Mouse (Mus musculus): ENCODE results near the gene Gm10570. TPM values are rescaled to one million over a fixed set of nuclear protein-coding genes. Genes with fewer than 3 reads are reported as not detected.

Gm10570 gene
- polyA plus RNA-seq, 2 experiments: 0.08 TPM; not detected in 1

DNA sequence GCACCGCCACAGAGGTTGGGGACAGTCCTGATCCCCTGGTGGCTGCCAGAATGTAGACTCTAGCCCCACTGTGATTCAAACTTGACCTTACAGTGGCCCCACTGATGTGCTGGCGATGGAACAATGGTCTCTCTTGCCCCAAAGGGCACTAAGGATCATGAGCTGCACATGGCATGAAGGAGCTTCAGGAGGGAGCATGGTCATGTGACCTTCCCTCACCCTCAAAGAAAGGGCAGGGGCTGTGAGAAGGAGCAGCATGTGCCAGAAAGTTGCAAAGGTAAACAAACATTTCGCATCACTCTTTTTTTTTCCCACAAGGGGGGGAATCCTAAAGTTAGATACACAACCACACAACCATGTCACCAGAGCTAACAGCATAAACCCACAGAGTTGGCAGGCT is 9.6 kb upstream of the Gm10570 start:
- H3K9me3 ChIP-seq (ENCODE audit: control insufficient read depth, low read length): no peaks in the 10 kb centered on the region
- H3K36me3 ChIP-seq (replicated peaks; ENCODE audit: control insufficient read depth, insufficient read depth, low read depth): peaks cover 2% of the 10 kb centered on the region; the same call in 1 of the 2 replicates
- no peak for TF ChIP-seq EP300 (IDR thresholded peaks at IDR 0.05; ENCODE audit: low read depth)
- TF ChIP-seq CTCF (IDR thresholded peaks at IDR 0.05; ENCODE audit: low read depth): no peak
- H3K4me3 ChIP-seq (ENCODE audit: insufficient read depth in 1 of 2, low read depth in 2 of 2, low read length in 2 of 2): no peak overlapping the region
- no peak for DNase-seq (ENCODE audit: low read depth in 3 of 3, low spot score in 3 of 3)
- 82% methylated on average over 3 of the region's 3 CpGs for WGBS (ENCODE audit: insufficient replicate concordance)
- no peak overlapping the region for H3K9ac ChIP-seq (replicated peaks)
- no peak overlapping the region for H3K27ac ChIP-seq
- H3K27me3 ChIP-seq (ENCODE audit: control insufficient read depth, insufficient read depth, low read length): no peaks in the 10 kb centered on the region
- H3K4me1 ChIP-seq (replicated peaks; ENCODE audit: control insufficient read depth in 2 of 2, insufficient read depth in 2 of 2, low read length in 1 of 2): peaks cover 6 to 8% of the 10 kb centered on the region in 2 experiments; a peak in 3 of 4 replicates
- no peak for ATAC-seq (ENCODE audit: insufficient read depth)
- H3K4me2 ChIP-seq (ENCODE audit: low read depth): no peak overlapping the region

GRCm38 (mm10) chr4:130316691-130317090 is 8.2 kb upstream of the Gm10570 start:
- 81% methylated on average over 10 of the region's 10 CpGs for WGBS (ENCODE audit: insufficient replicate concordance)
- peaks cover 2% of the 10 kb centered on the region; the same call in 1 of the 2 replicates for H3K36me3 ChIP-seq (replicated peaks; ENCODE audit: control insufficient read depth, insufficient read depth, low read depth)
- no peak for DNase-seq (ENCODE audit: low read depth in 3 of 3, low spot score in 3 of 3)

GRCm38 (mm10) chr4:130315771-130316527 is 7.5 kb upstream of the Gm10570 start:
- Histone ChIP-seq H3K36me3 (replicated peaks; ENCODE audit: control insufficient read depth, insufficient read depth, low read depth) (peaks cover 2% of the 10 kb centered on the region; the same call in 1 of the 2 replicates), H3K9ac (replicated peaks) (no peak overlapping the region), H3K27me3 (ENCODE audit: control insufficient read depth, insufficient read depth, low read length) (peaks cover 6% of the 10 kb centered on the region; the same call in 1 of the 2 replicates), H3K4me3 (ENCODE audit: insufficient read depth in 1 of 2, low read depth in 2 of 2, low read length in 2 of 2) (no peak overlapping the region), H3K4me1 (replicated peaks; ENCODE audit: control insufficient read depth in 2 of 2, insufficient read depth in 2 of 2, low read length in 1 of 2) (no peaks in the 10 kb centered on the region), H3K4me2 (ENCODE audit: low read depth) (no peak overlapping the region), H3K9me3 (ENCODE audit: control insufficient read depth, low read length) (no peaks in the 10 kb centered on the region), H3K27ac (no peak overlapping the region)
- DNase-seq (ENCODE audit: low read depth in 3 of 3, low spot score in 3 of 3) (no peak), ATAC-seq (ENCODE audit: insufficient read depth) (no peak)
- 72% methylated on average over 13 of the region's 13 CpGs for WGBS (ENCODE audit: insufficient replicate concordance)
- no peak for TF ChIP-seq EP300 (IDR thresholded peaks at IDR 0.05; ENCODE audit: low read depth)
- no peak for TF ChIP-seq CTCF (IDR thresholded peaks at IDR 0.05; ENCODE audit: low read depth)

More at GRCm38 (mm10) chr4:130316691-130317090, 8.2 kb upstream of the Gm10570 start:
- Histone ChIP-seq H3K4me1 (replicated peaks; ENCODE audit: control insufficient read depth in 2 of 2, insufficient read depth in 2 of 2, low read length in 1 of 2) (peaks cover 1 to 3% of the 10 kb centered on the region in 2 experiments; a peak in 2 of 4 replicates), H3K27ac (no peak overlapping the region), H3K27me3 (ENCODE audit: control insufficient read depth, insufficient read depth, low read length) (peaks cover 3% of the 10 kb centered on the region; the same call in 1 of the 2 replicates), H3K4me2 (ENCODE audit: low read depth) (no peak overlapping the region), H3K9ac (replicated peaks) (no peak overlapping the region), H3K4me3 (ENCODE audit: insufficient read depth in 1 of 2, low read depth in 2 of 2, low read length in 2 of 2) (no peak overlapping the region), H3K9me3 (ENCODE audit: control insufficient read depth, low read length) (no peaks in the 10 kb centered on the region)
- no peak for TF ChIP-seq EP300 (IDR thresholded peaks at IDR 0.05; ENCODE audit: low read depth)
- no peak for TF ChIP-seq CTCF (IDR thresholded peaks at IDR 0.05; ENCODE audit: low read depth)
- ATAC-seq (ENCODE audit: insufficient read depth): no peak

- Histone ChIP-seq H3K4me2 (ENCODE audit: low read depth) (no peak overlapping the region), H3K9me3 (ENCODE audit: control insufficient read depth, low read length) (no peaks in the 10 kb centered on the region), H3K27ac (no peak overlapping the region), H3K27me3 (ENCODE audit: control insufficient read depth, insufficient read depth, low read length) (peaks cover 29% of the 10 kb centered on the region), H3K4me1 (replicated peaks; ENCODE audit: control insufficient read depth in 2 of 2, insufficient read depth in 2 of 2, low read length in 1 of 2) (no peaks in the 10 kb centered on the region), H3K4me3 (ENCODE audit: insufficient read depth in 1 of 2, low read depth in 2 of 2, low read length in 2 of 2) (no peak overlapping the region), H3K36me3 (replicated peaks; ENCODE audit: control insufficient read depth, insufficient read depth, low read depth) (peaks cover 2% of the 10 kb centered on the region; the same call in 1 of the 2 replicates), H3K9ac (replicated peaks) (no peak overlapping the region)
- TF ChIP-seq CTCF (IDR thresholded peaks at IDR 0.05; ENCODE audit: low read depth) (no peak), EP300 (IDR thresholded peaks at IDR 0.05; ENCODE audit: low read depth) (no peak)
- DNase-seq (ENCODE audit: low read depth in 3 of 3, low spot score in 3 of 3): no peak
- no peak for ATAC-seq (ENCODE audit: insufficient read depth)
- WGBS (ENCODE audit: insufficient replicate concordance): 72% methylated on average over 4 of the region's 4 CpGs
Measured at GRCm38 (mm10) chr4:130313552-130313951, 5.1 kb upstream of the Gm10570 start.

DNA sequence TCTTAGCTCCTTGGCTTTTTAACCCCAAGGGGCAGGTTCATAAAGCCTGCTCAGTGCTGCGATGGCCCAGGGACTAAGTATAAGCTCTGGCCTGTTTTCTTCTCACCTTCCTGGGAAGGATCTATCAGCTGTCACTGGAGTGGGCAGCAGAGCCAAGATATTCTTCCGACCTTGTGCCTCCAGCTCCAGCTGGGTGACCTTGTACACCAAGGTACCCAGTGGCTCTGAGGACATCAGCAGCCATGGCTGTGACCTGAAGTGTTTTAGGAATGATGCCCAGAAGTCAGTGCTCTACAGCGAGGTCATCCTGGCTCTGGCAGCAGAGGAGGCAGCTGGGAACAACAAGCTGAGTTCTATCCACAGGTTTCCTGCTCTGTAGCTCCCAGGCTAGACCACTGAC is 4.1 kb upstream of the Gm10570 start:
- TF ChIP-seq EP300 (IDR thresholded peaks at IDR 0.05; ENCODE audit: low read depth) (no peak), CTCF (IDR thresholded peaks at IDR 0.05; ENCODE audit: low read depth) (no peak)
- Histone ChIP-seq H3K27ac (no peak overlapping the region), H3K4me3 (ENCODE audit: insufficient read depth in 1 of 2, low read depth in 2 of 2, low read length in 2 of 2) (no peak overlapping the region), H3K9me3 (ENCODE audit: control insufficient read depth, low read length) (no peaks in the 10 kb centered on the region), H3K4me2 (ENCODE audit: low read depth) (no peak overlapping the region), H3K36me3 (replicated peaks; ENCODE audit: control insufficient read depth, insufficient read depth, low read depth) (peaks cover 2% of the 10 kb centered on the region; the same call in 1 of the 2 replicates), H3K4me1 (replicated peaks; ENCODE audit: control insufficient read depth in 2 of 2, insufficient read depth in 2 of 2, low read length in 1 of 2) (peaks cover 0 to 5% of the 10 kb centered on the region in 2 experiments; a peak in 2 of 4 replicates), H3K27me3 (ENCODE audit: control insufficient read depth, insufficient read depth, low read length) (peaks cover 40% of the 10 kb centered on the region), H3K9ac (replicated peaks) (no peak overlapping the region)
- ATAC-seq (ENCODE audit: insufficient read depth) (no peak), DNase-seq (ENCODE audit: low read depth in 3 of 3, low spot score in 3 of 3) (no peak)
- WGBS (ENCODE audit: insufficient replicate concordance): 67% methylated on average over 3 of the region's 3 CpGs
